Mouse (Mus musculus): Measurements from ENCODE around the gene Zbed4.
"Not testable (repeated sequence)": the region's sequence is repeated elsewhere in the genome, so short reads cannot be mapped to it uniquely, and the experiment has no call there.

The Zbed4 gene

DNA sequence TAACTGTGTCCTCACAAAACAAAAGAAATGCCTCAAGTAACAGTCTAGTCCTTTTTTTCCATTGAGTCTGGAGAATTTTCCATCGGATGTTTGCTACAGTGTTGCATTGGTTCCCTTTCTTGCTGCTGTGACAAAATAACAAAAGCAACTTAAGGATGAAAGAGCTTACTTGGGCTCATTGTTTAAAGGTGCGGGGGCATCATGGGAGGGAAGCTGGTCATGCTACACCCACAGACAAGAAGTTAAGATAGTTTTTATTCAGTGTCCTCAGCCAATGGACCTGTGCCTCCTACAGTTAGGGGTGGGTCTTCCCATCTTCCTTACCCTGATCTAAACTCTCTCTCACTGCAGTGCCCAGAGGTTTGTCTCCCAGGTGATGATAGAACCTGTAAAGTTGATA lies 13.0 kb upstream of the Zbed4 start:
- no peak for DNase-seq

DNA sequence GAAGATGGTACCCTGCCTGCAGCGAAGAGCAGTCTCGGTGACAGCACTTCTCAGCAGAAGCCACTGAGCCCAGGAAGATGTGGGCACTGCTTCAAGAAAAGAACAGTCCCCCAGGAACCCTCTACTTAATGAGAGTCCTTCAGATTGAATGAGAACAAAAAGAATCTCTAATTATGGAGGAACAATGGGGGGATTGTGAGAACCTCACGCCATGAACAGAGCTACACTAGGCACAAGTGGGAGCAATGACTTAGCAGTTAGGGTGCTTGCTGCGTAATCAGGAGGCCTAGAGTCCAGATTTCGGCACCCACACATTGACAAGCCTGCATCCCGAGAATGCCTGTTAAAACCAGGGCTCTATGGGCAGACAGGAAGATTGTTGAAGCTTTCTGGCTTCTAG lies 10.1 kb upstream of the Zbed4 start:
- DNase-seq = no peak

DNA sequence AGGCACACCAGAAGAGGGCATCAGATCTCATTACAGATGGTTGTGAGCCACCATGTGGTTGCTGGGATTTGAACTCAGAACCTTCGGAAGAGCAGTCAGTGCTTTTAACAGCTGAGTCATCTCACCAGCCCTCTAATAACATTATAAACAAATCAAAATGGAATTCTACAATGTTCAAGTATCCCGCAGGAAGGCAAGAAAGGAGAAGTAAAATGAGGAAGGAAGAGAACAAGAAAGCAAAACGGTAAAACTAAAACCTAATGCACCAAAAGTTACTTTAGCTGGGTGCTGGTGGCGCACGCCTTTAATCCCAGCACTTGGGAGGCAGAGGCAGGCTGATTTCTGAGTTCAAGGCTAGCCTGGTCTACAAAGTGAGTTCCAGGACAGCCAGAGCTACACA lies 8.1 kb upstream of the Zbed4 start:
- DNase-seq = not testable (repeated sequence)

DNA sequence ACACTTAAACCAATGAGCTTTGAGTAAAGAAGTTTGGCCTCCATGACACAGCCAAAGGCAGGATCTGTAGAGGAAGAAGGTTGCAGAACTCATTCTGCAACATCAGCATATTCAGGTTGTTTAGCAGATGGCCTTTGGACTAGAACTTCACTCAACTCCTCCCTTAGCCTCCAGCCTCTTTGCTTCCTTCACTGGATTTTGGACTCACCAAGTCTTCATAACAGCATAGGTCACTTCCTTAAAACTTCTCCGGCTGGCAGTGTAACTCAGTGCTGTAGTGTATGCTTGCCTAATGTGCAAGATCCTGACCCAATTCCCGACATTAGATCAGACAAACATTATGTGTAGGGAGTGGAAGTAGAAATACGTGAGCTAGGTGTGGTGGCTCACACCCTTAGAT lies 6.1 kb upstream of the Zbed4 start:
- no peak for DNase-seq

DNA sequence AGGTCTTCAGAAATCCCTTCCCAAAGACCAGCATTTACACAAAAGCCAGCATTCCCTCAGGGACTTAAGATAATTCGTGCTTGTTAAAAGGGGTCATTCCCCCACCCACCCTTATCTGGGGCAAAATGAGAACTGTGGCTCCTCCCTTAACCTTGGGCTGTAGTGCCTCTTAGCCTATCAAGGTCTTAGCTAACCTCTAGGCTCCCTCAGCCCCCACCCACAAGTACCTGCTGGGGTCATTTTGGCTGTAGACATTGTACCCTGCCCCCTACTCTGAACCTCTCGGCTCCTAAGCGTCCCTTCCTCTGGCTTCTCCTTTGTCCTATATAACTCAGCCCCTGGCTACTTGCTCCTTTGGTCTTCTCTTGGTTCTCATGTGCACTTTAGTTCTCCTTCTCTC lies 5.5 kb upstream of the Zbed4 start:
- DNase-seq = no peak

DNA sequence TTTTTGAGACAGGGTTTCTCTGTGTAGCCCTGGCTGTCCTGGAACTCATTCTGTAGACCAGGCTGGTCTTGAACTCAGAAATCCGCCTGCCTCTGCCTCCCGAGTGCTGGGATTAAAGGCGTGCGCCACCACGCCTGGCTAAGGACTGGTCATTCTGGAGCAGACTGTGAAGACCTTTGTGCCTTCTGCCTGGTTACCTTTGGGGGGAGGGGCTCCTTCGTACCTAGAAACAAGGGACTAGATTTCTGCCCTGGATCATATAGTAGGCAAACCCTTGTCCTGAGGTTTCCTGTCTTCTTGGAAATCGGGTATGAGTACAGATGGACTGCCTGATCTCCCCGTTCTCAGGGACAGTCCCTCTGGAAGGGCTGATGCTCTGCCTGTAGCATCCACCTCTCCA lies 1.8 kb upstream of the Zbed4 start:
- DNase-seq = not testable (repeated sequence)

DNA sequence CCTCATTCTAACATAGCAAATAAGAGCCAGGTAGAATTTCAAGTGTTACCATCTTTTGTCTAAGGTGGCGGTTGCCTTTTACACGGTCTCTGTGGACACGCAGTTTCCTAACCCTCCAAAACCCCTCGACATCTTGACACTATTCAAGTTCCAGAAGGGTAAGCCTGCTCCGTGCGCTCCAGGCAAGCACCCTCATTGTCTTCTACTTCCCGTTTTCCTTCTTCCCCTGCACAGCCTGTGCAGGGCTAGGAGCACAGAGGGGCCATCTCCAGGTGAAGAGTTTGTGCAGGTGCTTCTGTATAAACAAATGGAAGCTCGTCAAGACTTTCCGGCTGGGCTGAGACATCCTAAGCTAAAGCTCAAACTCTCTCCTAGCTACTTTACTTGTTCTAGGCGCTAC lies 1.4 kb upstream of the Zbed4 start:
- no peak for DNase-seq

DNA sequence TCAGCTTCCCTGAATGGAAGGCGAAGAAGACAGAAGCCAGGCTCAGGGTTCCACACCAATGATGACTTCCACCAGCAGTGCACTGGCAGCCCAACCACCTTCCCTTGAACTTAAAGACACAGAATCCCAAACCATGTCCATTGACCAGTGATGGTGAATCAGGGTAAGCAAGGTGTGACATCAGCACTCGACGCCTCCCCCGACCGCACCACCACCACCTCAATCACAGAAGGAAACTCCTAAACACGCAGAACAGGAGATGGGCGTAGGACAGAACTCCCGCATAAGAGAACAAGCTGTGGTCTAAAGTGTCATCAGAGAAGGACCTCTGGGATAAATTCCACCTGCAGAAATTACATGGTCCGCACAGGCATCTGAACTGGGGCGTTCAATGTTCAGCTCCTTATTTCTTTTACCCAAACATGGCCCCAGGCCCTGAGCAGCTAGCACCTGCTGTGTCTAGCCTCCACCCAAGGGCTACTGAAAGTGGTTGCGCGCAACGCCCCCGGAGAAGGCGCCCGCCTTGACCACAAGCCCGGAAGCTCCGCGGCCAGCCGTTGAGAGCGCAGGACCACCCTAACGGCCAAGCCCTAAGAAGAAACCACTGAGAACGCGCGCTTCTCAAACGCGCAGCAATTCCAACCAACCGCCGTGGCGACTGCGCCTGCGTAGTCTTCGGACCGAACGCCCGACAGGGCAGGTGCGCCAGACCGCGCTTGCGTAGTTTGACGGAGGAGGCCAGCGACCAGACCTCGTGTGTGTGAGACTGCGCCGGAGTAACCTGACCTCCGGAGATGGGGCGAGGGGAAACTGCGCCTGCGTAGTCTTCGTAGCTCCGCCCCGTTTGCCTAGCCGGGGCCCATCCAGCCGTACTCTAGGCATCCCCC lies 540 bp upstream of the Zbed4 start:
- DNase-seq = peak; percentile 99 to 100

DNA sequence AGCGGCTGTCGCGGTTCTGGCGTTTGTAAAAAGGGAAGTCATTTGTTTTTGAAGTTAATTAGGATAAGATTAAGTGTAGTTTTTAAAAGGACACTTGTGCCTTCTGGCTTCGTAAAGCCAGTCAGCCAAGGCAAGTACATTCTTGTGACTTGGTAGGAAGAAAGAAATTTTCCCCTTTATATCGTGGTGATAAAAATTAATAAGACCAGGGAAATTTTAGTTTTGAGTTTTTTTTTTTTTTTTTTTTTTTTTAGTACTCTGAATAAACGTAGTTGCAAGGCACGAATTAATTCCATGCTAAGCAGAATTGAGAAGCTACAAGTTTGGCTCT lies 908 bp downstream of the Zbed4 start:
- no peak for DNase-seq

DNA sequence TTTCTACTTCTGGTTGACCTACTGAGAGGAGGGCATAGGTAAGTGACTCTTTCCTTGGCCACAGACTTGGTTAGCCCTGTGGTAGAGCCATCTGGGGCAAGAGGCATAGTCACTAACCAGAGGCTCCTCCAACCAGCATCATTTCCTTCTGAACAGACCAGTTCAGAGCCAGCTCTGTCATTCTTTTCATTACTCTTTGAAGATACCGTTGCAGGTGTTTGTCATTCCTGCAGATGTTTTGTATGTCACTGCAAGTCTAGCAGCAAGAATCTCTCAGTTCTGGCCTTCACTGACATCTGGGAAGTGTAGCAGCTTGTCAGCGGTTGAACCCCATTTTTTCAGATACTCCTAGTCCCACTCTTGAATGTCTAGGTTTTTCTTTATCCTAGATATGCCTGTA lies 3.4 kb downstream of the Zbed4 start:
- DNase-seq = no peak

DNA sequence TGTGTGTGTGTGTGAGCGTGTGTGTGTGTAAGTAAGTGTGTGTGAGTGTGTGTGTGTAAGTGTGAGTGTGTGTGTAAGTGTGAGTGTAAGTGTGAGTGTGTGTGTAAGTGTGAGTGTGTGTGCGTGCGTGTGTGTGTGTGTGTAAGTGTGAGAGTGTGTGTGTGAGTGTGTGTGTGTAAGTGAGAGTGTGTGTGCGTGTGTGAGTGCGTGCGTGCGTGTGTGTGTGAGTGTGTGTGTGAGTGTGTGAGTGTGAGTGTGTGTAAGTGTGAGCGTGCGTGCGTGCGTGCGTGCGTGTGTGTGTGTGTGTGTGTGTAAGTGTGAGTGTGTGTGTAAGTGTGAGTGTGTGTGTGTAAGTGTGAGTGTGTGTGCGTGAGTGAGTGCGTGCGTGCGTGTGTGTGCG lies 4.3 kb downstream of the Zbed4 start:
- DNase-seq = no peak

DNA sequence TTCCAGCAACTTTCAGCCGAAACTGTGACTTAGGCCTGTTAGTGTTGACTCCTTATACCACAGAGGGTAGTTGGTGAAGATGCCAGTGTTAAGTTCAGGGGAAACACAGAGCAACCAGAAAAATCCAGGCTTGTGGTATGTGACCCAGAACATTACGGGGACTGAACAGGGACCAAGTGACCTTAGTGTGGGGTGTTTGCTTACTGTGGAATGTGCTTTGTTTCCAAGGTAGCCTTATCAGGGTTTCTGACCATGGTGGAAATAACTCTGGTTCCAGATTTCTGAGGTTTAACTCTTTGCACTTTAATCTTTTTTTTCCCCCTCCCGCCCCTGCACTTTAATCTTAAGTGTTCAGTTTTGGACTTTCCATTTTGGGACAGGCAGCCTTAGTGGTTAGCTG lies 6.6 kb downstream of the Zbed4 start:
- DNase-seq = no peak

DNA sequence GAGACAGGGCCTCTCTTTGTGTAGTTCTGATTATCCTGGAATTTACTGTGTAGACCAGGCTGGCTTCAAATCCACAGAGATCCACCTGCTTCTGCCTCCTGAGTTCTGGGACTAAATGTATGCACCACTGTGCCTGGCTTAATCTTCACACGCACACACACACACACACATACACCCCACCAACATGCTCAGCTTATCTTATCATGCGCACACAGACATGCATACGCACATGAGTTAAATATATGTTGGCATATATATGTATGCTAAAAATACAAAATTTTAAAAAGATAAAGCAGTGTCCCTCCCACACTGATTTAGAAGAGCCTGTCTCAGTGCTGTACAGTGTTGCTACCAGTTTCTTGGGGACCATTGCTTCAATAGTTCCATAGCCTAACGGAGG lies 10.1 kb downstream of the Zbed4 start:
- no peak for DNase-seq

DNA sequence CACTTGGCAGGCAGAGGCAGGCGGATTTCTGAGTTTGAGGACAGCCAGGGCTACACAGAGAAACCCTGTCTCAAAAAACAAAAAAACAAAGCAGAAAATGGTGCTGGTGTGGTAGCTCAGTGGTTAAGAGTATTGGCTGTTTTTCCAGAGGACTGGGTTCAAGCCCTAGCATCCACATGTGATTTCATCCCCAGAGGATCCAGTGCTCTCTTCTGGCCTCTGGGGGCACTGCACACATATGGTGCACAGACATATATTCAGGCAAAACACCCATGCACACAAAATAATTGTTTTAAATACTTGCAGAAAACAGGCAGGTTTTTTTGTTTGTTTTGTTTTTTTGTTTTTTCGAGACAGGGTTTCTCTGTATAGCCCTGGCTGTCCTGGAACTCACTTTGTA lies 14.7 kb downstream of the Zbed4 start:
- not testable (repeated sequence) for DNase-seq

DNA sequence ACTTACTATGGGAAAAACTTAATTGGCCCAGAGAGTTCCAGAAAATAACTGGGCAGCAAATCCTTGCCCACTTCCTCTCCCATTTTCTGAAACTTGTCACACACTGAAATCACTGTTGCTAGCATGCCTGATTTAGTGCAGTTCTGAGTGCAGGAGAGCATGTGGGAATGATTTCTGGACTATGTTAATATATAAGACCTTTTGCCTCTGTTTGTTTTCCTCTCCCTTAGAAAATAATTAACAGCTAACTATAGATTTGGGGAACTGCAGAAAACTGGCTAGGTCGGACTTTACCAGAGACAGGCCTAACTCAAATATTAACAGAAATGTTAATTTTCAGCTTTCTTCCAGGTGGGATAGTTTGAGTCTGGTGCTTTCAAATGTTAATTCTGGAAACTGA lies 17.1 kb downstream of the Zbed4 start:
- DNase-seq = no peak

DNA sequence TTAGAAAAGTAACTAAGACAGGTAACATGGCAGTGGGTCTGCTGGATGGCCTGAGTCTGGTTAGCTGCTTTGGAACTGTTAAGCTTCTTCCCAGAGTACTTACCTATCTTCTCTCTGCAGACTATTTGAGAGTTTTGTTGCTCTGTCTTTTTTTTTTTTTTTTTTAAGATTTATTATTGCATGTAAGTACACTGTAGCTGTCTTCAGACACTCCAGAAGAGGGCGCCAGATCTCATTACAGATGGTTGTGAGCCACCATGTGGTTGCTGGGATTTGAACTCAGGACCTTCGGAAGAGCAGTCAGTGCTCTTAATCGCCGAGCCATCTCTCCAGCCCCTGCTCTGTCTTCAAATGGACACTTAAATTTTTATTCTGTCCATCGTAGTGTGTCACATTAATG lies 23.2 kb downstream of the Zbed4 start:
- DNase-seq = not testable (repeated sequence)

DNA sequence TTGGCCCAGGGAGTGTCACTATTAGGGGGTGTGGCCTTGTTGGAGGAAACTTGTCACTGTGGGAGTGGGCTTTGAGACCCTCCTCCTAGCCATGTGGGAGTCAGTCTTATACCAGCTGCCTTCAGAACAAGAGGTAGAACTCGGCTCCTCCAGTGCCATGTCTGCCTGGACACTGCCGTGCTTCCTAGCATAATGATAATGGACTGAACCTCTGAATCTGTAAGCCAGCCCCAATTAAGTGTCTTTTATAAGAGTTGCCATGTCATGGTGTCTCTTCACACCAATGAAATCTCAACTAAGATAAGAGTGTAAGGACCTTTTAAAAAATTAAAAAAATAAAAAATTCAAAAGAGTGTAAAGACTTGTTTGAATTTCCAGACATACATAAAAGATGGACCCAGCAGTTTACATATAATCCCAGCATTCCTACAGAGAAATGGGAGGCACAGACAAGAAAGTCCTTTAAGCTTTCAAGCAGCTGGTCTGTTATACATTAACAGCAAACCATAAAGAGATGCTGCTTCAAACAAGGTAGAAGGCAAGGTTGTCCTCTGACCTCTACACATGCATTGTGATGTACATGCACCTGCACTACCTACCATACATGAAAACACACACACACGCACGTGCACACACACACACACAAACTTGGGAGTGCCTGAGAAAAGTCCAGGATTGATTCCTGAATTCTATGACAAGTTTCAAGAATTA lies 40.8 kb downstream of the Zbed4 start:
- DNase-seq = no peak

DNA sequence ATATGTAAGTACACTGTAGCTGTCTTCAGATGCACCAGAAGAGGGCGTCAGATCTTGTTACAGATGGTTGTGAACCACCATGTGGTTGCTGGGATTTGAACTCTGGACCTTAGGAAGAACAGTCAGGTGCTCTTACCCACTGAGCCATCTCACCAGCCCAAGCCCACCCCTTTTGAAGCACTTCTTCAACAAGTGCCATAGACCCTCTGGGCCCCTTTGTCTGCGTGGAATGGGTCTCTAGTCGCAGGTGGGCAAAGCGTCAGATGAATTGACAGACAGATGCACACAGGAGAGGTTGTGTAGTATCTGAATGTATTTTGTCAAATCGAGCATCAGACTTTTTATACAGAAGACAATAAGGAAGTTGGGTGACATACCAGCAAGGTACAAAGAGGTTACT lies 43.3 kb downstream of the Zbed4 start:
- DNase-seq = not testable (repeated sequence)

DNA sequence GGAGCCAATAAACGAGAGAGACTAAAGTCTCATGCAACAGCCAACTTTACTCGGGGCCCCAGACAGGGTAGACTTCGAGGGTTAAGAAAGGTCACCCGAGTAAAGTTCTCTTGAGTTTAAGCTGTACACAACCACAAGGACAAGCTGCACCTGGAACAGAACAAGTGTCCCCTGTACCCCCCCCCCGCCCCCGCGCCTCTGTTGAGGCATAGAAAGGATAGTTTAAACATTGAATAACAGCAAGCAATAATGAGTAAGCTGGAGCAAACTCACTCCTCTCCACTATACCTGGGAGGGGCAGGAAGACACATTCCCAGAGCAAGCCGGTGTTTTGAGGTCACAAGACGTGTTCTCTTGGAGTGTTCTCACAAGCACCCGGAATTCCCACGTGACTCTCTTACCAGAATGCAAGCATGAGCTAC lies 48.5 kb downstream of the Zbed4 start:
- no peak for DNase-seq

DNA sequence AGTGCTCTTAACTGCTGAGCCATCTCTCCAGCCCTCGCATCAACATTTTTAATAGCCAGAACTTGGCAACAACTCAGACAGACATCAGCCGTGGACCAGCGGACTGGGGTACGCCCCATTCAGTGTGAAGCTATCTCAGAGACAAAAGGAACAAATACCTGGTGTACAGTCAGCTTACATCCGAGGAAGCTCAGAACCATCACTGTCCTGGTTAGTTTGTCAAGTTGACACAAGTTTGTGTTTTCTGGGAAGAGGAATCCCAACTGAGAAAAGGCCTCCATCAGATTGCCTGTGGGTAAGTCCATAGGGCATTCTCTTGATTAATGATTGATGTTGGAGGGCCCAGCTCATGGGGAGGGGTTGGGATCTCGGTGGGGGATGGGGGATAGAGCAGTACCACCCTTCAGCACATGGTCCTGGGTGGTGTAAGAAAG lies 49.5 kb downstream of the Zbed4 start:
- no peak for DNase-seq

DNA sequence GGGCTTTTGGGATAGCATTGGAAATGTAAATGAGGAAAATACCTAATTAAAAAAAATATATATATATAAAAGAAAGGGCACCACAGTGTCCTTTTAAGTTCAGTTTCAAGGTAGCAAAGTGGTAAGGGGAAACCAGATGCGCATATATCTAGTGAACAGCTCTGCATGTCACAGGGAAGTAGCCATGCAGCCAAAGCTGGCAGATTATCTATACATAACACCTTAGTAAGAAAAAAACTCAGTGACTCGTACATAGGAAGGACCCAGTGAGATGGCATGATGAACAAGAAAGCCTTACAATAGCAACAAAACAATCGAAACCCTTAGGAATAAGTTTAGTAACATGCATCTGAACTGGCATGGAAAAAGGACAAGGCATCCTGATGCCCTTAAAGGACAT lies 50.4 kb downstream of the Zbed4 start:
- DNase-seq = no peak

DNA sequence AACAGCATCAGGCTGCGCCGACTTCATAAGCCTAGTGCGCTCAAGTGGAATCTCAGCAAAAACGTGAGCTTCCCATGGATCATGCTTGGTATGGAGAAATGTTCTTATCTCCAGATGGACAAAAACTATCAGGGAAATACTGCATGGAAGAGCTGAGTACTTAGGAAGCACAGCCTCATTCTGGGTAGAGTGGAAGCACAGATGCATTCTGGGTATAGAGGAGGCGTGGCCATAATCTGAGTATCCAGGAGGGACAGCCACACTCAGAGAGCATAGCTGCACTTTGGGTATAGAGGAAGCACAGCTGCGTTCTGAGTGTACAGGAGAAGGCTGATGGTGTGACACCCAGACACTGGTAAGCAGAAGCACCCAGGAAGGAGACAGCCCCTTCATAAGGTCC lies 50.9 kb downstream of the Zbed4 start:
- DNase-seq = no peak

DNA sequence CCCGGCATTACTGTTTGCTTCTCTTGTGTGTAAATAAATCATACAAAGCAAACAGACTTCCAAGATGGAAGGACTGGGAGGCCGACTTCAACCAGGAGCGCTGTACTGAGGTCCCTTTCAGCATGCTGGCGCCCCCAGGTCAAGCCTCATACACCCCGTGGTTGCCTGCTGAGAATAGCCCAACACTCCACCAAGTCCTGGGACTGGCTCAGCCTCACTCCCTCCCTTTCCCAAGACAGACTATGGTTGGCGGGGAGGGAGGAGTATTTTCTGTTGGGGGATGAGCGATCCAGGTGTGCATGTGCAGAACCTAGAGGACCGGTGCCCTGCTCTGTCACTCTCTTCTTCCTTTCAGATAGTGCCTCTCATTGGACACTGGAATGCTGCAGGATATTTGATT lies 56.7 kb downstream of the Zbed4 start:
- no peak for DNase-seq

DNA sequence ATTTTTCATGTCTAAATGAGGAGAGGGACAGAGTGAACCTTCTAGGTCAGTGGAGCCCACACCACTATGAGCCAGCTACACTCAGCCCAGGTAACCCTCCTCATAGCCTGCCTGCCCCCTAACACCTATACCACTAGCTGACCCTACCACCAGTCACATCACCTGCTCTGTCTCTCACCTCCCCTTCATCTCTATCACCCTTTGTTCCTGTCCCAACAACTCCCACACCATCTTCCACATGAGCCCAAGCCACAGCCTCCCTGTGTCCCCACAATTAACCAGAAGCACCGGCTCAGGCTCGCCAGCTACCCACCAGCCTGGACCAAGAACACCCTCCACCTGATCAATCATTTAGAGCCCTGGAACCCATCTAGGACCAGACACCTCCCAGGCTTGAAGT lies 58.9 kb downstream of the Zbed4 start:
- no peak for DNase-seq

DNA sequence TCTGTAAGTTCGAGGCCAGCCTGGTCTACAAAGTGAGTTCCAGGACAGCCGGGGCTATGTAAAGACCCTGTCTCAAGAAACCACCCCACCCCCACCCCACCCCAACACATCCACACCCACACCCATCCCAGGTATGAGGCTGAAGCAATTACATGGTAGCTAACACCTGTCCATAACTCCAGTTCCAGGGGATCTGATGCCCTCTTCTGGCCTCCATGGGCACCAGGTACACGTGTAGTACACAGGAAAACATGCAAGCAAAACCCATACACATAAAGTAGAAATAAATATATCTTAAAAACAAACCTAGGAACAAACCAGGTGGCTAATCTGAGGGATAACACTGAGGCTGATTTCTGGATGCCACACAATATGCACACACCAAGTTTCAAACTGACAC lies 61.8 kb downstream of the Zbed4 start:
- no peak for DNase-seq

Measured in cerebellum, postnatal 10 days (tissue).